Mouse (Mus musculus) heart, embryonic 12.5 days (tissue): ENCODE results near the gene Gpr12. TPM values are rescaled to one million over a fixed set of nuclear protein-coding genes. Genes with fewer than 3 reads are reported as not detected.

Source experiments
- polyA plus RNA-seq: library from polyadenylated mRNA; unstranded; fragments of >200 nt; fragmentation: Nextera tagmentation; extraction: Ambion mirVana; gene quantifications from 2 replicates; pipeline ENCODE4 v1.2.1, GENCODE M21; 2016

The Gpr12 gene
- polyA plus RNA-seq, 1 experiment from 2014 or later: not detected

Other genes starting within 250 kb of the Gpr12 start
- gene Wasf3, start 200.3 kb downstream of the Gpr12 start, polyA plus RNA-seq: 0.31 and 0.32 TPM in 2 replicates
- gene Gm6408, start 103.3 kb downstream of the Gpr12 start, polyA plus RNA-seq: not detected in 2 replicates
- not detected in 2 replicates for gene Gm6370, start 93.9 kb downstream of the Gpr12 start, polyA plus RNA-seq
- gene 4930449I24Rik, start 82.8 kb downstream of the Gpr12 start, polyA plus RNA-seq: not detected in 2 replicates
- gene Gm3402, start 71.1 kb downstream of the Gpr12 start, polyA plus RNA-seq: not detected in 2 replicates
- gene Gm3404, start 59.4 kb downstream of the Gpr12 start, polyA plus RNA-seq: not detected in 2 replicates
- not detected in 2 replicates for gene Gm3409, start 47.6 kb downstream of the Gpr12 start, polyA plus RNA-seq
- not detected in 2 replicates for gene Gm3415, start 29.1 kb downstream of the Gpr12 start, polyA plus RNA-seq
- 17.5 and 18.0 TPM in 2 replicates for gene Usp12, start 209.8 kb upstream of the Gpr12 start, polyA plus RNA-seq
- 370 and 375 TPM in 2 replicates for gene Rpl21, start 247.7 kb upstream of the Gpr12 start, polyA plus RNA-seq